Mouse (Mus musculus): ENCODE results near the gene Mapt. TPM values are rescaled to one million over a fixed set of nuclear protein-coding genes. Genes with fewer than 3 reads are reported as not detected.
A peak's percentile ranks its signal among the peaks of the same experiment; 100 is the strongest.

Gene Mapt
- polyA plus RNA-seq, 1 experiment from 2014 or later: 1.2 TPM

GRCm38 (mm10) chr11:104316685-104317400 lies 85.7 kb downstream of the Mapt start:
- peak overlapping the region; percentile 38; the same call in 1 of the 2 replicates for H3K27ac ChIP-seq
- no peak overlapping the region for H3K9ac ChIP-seq
- no peaks in the 10 kb centered on the region for H3K27me3 ChIP-seq
- H3K4me2 ChIP-seq: no peak overlapping the region
- H3K4me3 ChIP-seq: no peak overlapping the region
- H3K9me3 ChIP-seq (replicated peaks): no peaks in the 10 kb centered on the region
- ATAC-seq (replicated peaks; ENCODE audit: insufficient number of reproducible peaks, insufficient read depth, low FRiP score, low read depth): no peak
- no peaks in the 10 kb centered on the region for H3K36me3 ChIP-seq
- 60% methylated on average over 16 of the region's 16 CpGs for WGBS
- H3K4me1 ChIP-seq (replicated peaks): peaks cover 16% of the 10 kb centered on the region

- H3K9me3 ChIP-seq (replicated peaks): no peaks in the 10 kb centered on the region
- no peak for ATAC-seq (replicated peaks; ENCODE audit: insufficient number of reproducible peaks, insufficient read depth, low FRiP score, low read depth)
- no peak overlapping the region for H3K27ac ChIP-seq
- 75% methylated on average over 3 of the region's 3 CpGs for WGBS
- no peak overlapping the region for H3K9ac ChIP-seq
- no peak overlapping the region for H3K4me2 ChIP-seq
- no peaks in the 10 kb centered on the region for H3K27me3 ChIP-seq
- H3K36me3 ChIP-seq: no peaks in the 10 kb centered on the region
- H3K4me1 ChIP-seq (replicated peaks): peaks cover 16% of the 10 kb centered on the region
- H3K4me3 ChIP-seq: no peak overlapping the region
Observed at GRCm38 (mm10) chr11:104317631-104318030, 86.4 kb downstream of the Mapt start.

DNA sequence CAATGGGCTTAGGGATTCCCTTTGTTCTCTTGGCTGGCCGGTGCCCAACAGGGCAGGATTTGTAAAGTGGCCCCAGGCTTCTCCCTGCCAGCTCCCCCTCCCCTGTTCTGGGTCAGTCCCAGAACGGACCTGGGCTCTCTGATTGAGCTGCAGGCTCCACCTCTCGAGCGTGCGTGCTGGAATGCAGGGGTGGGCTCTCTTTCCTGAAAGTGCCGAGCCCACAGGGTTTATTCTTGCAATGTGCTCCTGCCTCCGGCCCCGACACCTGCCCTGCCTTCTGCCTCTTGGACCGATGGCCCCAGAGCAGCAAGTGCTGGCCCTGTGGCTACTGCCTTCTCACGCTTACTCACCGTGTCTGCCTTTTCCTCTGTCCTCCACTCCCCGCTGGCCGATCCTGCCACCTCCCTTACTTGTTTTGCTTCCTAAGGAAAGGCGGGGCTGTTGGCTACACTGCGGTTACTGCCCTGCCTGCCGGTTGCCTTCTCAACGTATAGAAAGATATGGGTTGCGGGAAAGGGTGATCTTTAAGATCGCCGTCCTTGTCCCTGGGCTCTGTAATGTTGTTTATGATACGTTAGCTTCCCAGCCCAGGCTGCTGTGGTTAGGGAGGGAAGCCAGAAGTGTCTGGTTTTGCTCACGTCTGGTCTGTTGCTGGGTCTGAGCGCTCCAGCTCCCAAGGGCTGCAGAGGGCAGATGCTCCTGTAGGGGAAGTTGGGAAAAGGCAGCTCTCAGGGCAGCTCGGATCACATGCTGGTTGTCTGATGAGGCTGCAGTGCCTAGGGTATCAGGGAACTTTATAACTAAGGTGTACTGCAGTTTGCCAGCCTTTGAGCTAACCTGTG lies 88.0 kb downstream of the Mapt start:
- peak overlapping the region; percentile 90 for H3K4me2 ChIP-seq
- H3K4me3 ChIP-seq: peak overlapping the region; percentile 59
- no peaks in the 10 kb centered on the region for H3K36me3 ChIP-seq
- peak overlapping the region; percentile 64 for H3K27ac ChIP-seq
- H3K27me3 ChIP-seq: no peaks in the 10 kb centered on the region
- H3K4me1 ChIP-seq (replicated peaks): peaks cover 16% of the 10 kb centered on the region
- H3K9me3 ChIP-seq (replicated peaks): no peaks in the 10 kb centered on the region
- peak; percentile 53 for ATAC-seq (replicated peaks; ENCODE audit: insufficient number of reproducible peaks, insufficient read depth, low FRiP score, low read depth)
- under 1% methylated on average over 24 of the region's 24 CpGs for WGBS
- H3K9ac ChIP-seq: peak overlapping the region; percentile 64

GRCm38 (mm10) chr11:104320511-104320910 lies 89.3 kb downstream of the Mapt start:
- H3K9ac ChIP-seq: no peak overlapping the region
- H3K4me2 ChIP-seq: no peak overlapping the region
- WGBS: 56% methylated on average over 5 of the region's 5 CpGs
- no peak overlapping the region for H3K4me3 ChIP-seq
- H3K9me3 ChIP-seq (replicated peaks): no peaks in the 10 kb centered on the region
- peaks cover 16% of the 10 kb centered on the region for H3K4me1 ChIP-seq (replicated peaks)
- no peak overlapping the region for H3K27ac ChIP-seq
- H3K36me3 ChIP-seq: no peaks in the 10 kb centered on the region
- no peaks in the 10 kb centered on the region for H3K27me3 ChIP-seq
- no peak for ATAC-seq (replicated peaks; ENCODE audit: insufficient number of reproducible peaks, insufficient read depth, low FRiP score, low read depth)

DNA sequence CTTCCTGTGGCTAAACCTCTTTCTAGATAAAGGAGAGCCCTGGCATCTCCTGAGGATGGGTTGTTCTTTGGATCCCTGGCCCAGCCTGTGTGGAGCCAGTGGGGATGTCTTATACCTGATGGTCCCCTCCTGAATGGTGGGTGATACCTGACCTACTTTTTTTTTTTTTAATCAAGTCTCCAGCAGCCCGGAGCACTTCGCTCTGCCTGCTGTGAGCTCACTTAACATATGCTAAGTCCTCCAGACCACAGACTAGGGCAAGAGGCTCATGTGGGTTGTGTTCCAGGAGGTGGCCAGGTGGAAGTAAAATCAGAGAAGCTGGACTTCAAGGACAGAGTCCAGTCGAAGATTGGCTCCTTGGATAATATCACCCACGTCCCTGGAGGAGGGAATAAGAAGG lies 91.0 kb downstream of the Mapt start:
- Histone ChIP-seq H3K36me3 (no peaks in the 10 kb centered on the region), H3K27ac (no peak overlapping the region), H3K27me3 (no peaks in the 10 kb centered on the region), H3K9me3 (replicated peaks) (no peaks in the 10 kb centered on the region), H3K9ac (no peak overlapping the region), H3K4me3 (no peak overlapping the region), H3K4me1 (replicated peaks) (peaks cover 16% of the 10 kb centered on the region), H3K4me2 (no peak overlapping the region)
- ATAC-seq (replicated peaks; ENCODE audit: insufficient number of reproducible peaks, insufficient read depth, low FRiP score, low read depth): no peak
- WGBS: 34% methylated on average over 4 of the region's 4 CpGs

DNA sequence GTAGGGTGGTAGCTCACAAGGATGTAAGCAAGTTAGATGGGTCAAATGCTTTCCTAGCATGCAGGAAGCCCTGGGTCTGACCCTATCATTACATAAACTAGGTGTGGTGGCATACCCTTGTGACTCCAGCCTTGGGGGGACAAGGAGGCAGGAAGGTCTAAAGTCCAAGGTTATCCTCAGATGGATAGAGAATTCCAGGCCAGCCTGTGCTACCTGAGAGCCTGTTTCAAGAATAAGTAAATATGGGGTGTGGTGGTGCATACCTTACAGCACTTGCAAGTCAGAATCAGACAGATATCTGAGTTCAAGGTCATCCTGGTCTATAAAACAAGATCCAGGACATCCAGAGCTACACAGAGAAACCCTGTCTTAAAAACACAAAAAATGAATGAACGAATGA lies 96.3 kb downstream of the Mapt start:
- 0 out of 2 replicates have a peak, but pooled peaks cover 5% of the 10 kb centered on the region for H3K4me1 ChIP-seq (replicated peaks)
- no peak overlapping the region for H3K27ac ChIP-seq
- no peak overlapping the region for H3K9ac ChIP-seq
- WGBS: 91% methylated on average over 1 of the region's 1 CpGs
- no peak overlapping the region for H3K4me2 ChIP-seq
- H3K4me3 ChIP-seq: no peak overlapping the region
- H3K27me3 ChIP-seq: no peaks in the 10 kb centered on the region
- no peaks in the 10 kb centered on the region for H3K9me3 ChIP-seq (replicated peaks)
- peaks cover 8% of the 10 kb centered on the region; the same call in 1 of the 2 replicates for H3K36me3 ChIP-seq
- ATAC-seq (replicated peaks; ENCODE audit: insufficient number of reproducible peaks, insufficient read depth, low FRiP score, low read depth): no peak

GRCm38 (mm10) chr11:104327946-104328345 lies 96.8 kb downstream of the Mapt start:
- no peak for ATAC-seq (replicated peaks; ENCODE audit: insufficient number of reproducible peaks, insufficient read depth, low FRiP score, low read depth)
- 87% methylated on average over 6 of the region's 6 CpGs for WGBS

DNA sequence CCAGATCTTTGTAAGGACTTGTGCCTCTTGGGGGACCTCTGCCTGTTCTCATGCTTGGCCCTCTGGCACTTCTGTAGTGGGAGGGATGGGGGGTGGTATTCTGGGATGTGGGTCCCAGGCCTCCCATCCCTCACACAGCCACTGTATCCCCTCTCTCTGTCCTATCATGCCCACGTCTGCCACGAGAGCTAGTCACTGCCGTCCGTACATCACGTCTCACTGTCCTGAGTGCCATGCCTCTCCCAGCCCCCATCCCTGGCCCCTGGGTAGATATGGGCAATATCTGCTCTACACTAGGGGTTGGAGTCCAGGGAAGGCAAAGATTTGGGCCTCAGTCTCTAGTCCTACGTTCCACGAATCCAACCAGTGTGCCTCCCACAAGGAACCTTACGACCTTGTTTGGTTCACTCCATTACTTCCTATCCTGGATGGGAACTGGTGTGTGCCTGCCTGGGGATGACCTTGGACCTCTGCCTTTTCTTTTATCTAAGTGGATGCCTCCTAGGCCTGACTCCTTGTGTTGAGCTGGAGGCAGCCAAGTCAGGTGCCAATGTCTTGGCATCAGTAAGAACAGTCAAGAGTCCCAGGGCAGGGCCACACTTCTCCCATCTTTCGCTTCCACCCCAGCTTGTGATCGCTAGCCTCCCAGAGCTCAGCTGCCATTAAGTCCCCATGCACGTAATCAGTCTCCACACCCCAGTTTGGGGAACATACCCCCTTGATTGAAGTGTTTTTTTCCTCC lies 98.2 kb downstream of the Mapt start:
- Histone ChIP-seq H3K4me2 (no peak overlapping the region), H3K9ac (no peak overlapping the region), H3K9me3 (replicated peaks) (no peaks in the 10 kb centered on the region), H3K27me3 (no peaks in the 10 kb centered on the region), H3K4me1 (replicated peaks) (0 out of 2 replicates have a peak, but pooled peaks cover 5% of the 10 kb centered on the region), H3K36me3 (peaks cover 23% of the 10 kb centered on the region), H3K27ac (no peak overlapping the region), H3K4me3 (no peak overlapping the region)
- WGBS: 78% methylated on average over 11 of the region's 11 CpGs
- no peak for ATAC-seq (replicated peaks; ENCODE audit: insufficient number of reproducible peaks, insufficient read depth, low FRiP score, low read depth)

More at GRCm38 (mm10) chr11:104327946-104328345, 96.8 kb downstream of the Mapt start:
- Histone ChIP-seq H3K4me1 (replicated peaks) (0 out of 2 replicates have a peak, but pooled peaks cover 5% of the 10 kb centered on the region), H3K27ac (no peak overlapping the region), H3K9me3 (replicated peaks) (no peaks in the 10 kb centered on the region), H3K27me3 (no peaks in the 10 kb centered on the region), H3K4me3 (no peak overlapping the region), H3K4me2 (no peak overlapping the region), H3K36me3 (peaks cover 12% of the 10 kb centered on the region), H3K9ac (no peak overlapping the region)

DNA sequence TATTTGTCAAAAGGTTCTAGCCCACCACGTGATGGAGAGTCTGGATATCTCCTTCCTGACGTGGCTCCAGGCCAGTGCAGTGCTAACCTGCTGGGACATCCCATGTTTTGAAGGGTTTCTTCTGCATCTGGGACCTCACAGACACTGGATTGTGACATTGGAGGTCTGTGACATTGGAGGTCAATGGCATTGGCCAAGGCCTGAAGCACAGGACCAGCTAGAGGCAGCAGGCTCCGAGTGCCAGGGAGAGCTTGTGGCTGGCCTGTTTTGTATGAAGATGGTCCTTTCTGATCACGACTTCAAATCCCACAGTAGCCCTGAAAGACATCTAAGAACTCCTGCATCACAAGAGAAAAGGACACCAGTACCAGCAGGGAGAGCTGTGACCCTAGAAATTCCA lies 99.0 kb downstream of the Mapt start:
- 81% methylated on average over 4 of the region's 4 CpGs for WGBS
- ATAC-seq (replicated peaks; ENCODE audit: insufficient number of reproducible peaks, insufficient read depth, low FRiP score, low read depth): no peak
- peaks cover 31% of the 10 kb centered on the region for H3K36me3 ChIP-seq

DNA sequence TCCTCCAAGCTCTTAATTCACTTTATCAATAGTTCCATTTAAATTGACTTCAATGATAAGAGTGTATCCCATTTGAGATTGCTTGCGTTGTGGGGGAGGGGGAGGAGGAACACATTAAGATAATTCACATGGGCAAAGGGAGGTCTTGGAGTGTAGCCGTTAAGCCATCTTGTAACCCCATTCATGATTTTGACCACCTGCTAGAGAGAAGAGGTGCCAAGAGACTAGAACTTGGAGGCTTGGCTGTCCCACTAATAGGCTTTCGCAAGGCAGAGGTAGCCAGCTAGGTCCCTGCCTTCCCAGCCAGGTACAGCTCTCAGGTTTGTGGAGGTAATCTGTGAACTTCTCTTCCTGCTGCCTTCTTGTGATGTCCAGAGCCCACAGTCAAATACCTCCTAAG lies 100.0 kb downstream of the Mapt start:
- Histone ChIP-seq H3K36me3 (peaks cover 42% of the 10 kb centered on the region), H3K27me3 (no peaks in the 10 kb centered on the region), H3K9ac (no peak overlapping the region), H3K4me3 (no peak overlapping the region), H3K4me1 (replicated peaks) (0 out of 2 replicates have a peak, but pooled peaks cover 5% of the 10 kb centered on the region), H3K4me2 (no peak overlapping the region), H3K9me3 (replicated peaks) (no peaks in the 10 kb centered on the region), H3K27ac (no peak overlapping the region)
- ATAC-seq (replicated peaks; ENCODE audit: insufficient number of reproducible peaks, insufficient read depth, low FRiP score, low read depth): no peak
- 82% methylated on average over 3 of the region's 3 CpGs for WGBS

More for the DNA sequence above, 99.0 kb downstream of the Mapt start:
- Histone ChIP-seq H3K27me3 (no peaks in the 10 kb centered on the region), H3K4me3 (no peak overlapping the region), H3K9ac (no peak overlapping the region), H3K9me3 (replicated peaks) (no peaks in the 10 kb centered on the region), H3K27ac (no peak overlapping the region), H3K4me1 (replicated peaks) (0 out of 2 replicates have a peak, but pooled peaks cover 5% of the 10 kb centered on the region), H3K4me2 (no peak overlapping the region)

GRCm38 (mm10) chr11:104332105-104332504 lies 100.9 kb downstream of the Mapt start:
- Histone ChIP-seq H3K9me3 (replicated peaks) (no peaks in the 10 kb centered on the region), H3K9ac (no peak overlapping the region), H3K27me3 (no peaks in the 10 kb centered on the region), H3K36me3 (peaks cover 47% of the 10 kb centered on the region), H3K4me3 (no peak overlapping the region), H3K4me1 (replicated peaks) (0 out of 2 replicates have a peak, but pooled peaks cover 5% of the 10 kb centered on the region), H3K4me2 (no peak overlapping the region), H3K27ac (no peak overlapping the region)
- WGBS: 76% methylated on average over 5 of the region's 5 CpGs
- no peak for ATAC-seq (replicated peaks; ENCODE audit: insufficient number of reproducible peaks, insufficient read depth, low FRiP score, low read depth)

All from heart, embryonic 15.5 days (tissue).